Mouse (Mus musculus): Measurements from ENCODE around the gene 1700014D04Rik. TPM values are rescaled to one million over a fixed set of nuclear protein-coding genes. Genes with fewer than 3 reads are reported as not detected.
"Not testable (repeated sequence)": the region's sequence is repeated elsewhere in the genome, so short reads cannot be mapped to it uniquely, and the experiment has no call there.

Gene 1700014D04Rik
- polyA plus RNA-seq (2015; fragmentation: Nextera tagmentation; extraction: Ambion mirVana) = 0.14 and 0.27 TPM in 2 replicates

- 83% methylated on average over 9 of the region's 9 CpGs for WGBS
- no peak within 1 kb of the TSS for H3K4me2 ChIP-seq
- H3K27ac ChIP-seq = no peak within 1 kb of the TSS
- H3K4me1 ChIP-seq = no peaks in the 10 kb centered on the region
- no peaks in the 10 kb centered on the region for H3K36me3 ChIP-seq (replicated peaks)
- no peak for ATAC-seq (replicated peaks)
- no peak within 1 kb of the TSS for H3K4me3 ChIP-seq
- H3K27me3 ChIP-seq (replicated peaks) = no peaks in the 10 kb centered on the region
- H3K9ac ChIP-seq = no peak within 1 kb of the TSS
- H3K9me3 ChIP-seq = no peaks in the 10 kb centered on the region
Observed at GRCm38 (mm10) chr13:59746711-59747110, at the start of gene 1700014D04Rik. Gene 1700014D04Rik (minus strand): TSS chr13:59746752.

- no peaks in the 10 kb centered on the region for H3K9me3 ChIP-seq
- no peaks in the 10 kb centered on the region for H3K4me1 ChIP-seq
- H3K4me2 ChIP-seq = no peak overlapping the region
- H3K27ac ChIP-seq = no peak overlapping the region
- ATAC-seq (replicated peaks) = no peak
- no peaks in the 10 kb centered on the region for H3K27me3 ChIP-seq (replicated peaks)
- no peak overlapping the region for H3K9ac ChIP-seq
- H3K4me3 ChIP-seq = no peak overlapping the region
- peaks cover 85% of the 10 kb centered on the region for H3K36me3 ChIP-seq (replicated peaks)
- WGBS = 96% methylated on average over 6 of the region's 6 CpGs
Observed at GRCm38 (mm10) chr13:59795807-59796465, 49.4 kb upstream of the 1700014D04Rik start.

DNA sequence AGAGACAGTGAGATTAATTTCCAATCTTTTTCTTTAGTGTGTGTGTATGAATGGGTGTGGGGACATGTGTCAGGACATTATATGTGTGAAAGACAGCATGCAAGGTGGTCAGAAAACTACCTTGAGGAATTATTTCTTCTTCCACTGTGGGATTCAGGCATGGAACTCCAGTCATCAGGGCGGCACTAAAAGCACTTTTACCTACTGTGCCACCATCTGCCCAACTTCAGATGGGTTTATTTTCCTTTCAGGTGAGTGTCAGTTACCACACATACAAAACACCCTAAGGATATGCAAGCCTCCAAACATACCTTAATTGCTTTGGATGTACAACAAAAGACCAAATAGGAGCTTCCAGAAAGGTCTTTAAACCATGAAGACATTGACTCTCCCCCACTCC, 48.2 kb upstream of the 1700014D04Rik start:
- Histone ChIP-seq H3K9ac (no peak overlapping the region), H3K9me3 (no peaks in the 10 kb centered on the region), H3K4me2 (no peak overlapping the region), H3K4me1 (no peaks in the 10 kb centered on the region), H3K4me3 (no peak overlapping the region), H3K27me3 (replicated peaks) (no peaks in the 10 kb centered on the region), H3K36me3 (replicated peaks) (peaks cover 85% of the 10 kb centered on the region), H3K27ac (no peak overlapping the region)
- WGBS = 89% methylated on average over 1 of the region's 1 CpGs
- no peak for ATAC-seq (replicated peaks)

DNA sequence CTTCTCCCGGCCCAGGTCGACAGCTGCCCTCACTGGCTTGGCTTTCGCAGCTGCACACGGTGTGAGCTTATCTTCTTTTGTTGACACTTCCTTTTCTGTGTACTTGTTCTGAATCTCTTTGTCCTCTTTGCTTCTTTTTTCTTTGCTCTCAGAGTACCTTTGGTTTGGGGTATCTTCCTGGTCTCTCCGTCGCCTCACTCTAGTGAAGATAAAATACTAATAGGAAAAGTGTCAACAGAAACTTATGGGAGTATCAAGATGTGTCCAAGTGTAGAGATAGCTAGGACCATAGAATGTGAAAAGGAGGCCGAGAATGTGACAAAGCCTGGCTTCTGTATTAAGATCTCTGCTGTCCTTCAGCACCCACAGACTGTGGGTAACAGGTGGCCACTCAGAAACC, 35.6 kb upstream of the 1700014D04Rik start, which contains the start of gene Gm49354:
TSS of gene Gm49354 (minus strand) at position 101 of the 400 bp plus-strand sequence.
- H3K4me3 ChIP-seq = no peak within 1 kb of the TSS
- H3K9ac ChIP-seq = no peak within 1 kb of the TSS
- H3K27me3 ChIP-seq (replicated peaks) = no peaks in the 10 kb centered on the region
- H3K36me3 ChIP-seq (replicated peaks) = peaks cover 87% of the 10 kb centered on the region
- H3K9me3 ChIP-seq = no peaks in the 10 kb centered on the region
- no peaks in the 10 kb centered on the region for H3K4me1 ChIP-seq
- ATAC-seq (replicated peaks) = no peak
- WGBS = 94% methylated on average over 7 of the region's 7 CpGs
- no peak within 1 kb of the TSS for H3K4me2 ChIP-seq
- no peak within 1 kb of the TSS for H3K27ac ChIP-seq

DNA sequence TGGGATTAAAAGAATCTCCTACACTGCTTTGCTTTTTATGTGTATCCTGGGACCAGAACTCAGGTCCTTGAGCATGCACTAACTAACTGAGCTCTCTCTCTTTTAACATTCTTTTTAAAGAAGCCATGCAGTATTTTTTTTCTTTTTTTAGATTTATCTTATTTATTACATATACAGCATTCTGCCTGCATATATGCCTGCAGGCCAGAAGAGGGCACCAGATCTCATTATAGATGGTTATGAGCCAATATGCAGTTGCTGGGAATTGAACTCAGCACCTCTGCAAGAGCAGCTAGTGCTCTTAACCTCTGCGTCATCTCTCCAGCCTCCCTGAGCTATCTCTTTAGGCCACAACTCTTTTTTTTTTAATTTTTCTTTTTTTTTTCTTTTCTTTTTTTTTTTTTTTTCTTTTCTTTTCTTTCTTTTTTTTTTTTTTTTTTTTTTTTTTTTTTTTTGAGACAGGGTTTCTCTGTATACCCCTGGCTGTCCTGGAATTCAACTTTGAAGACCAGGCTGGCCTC, 33.3 kb upstream of the 1700014D04Rik start:
- H3K9ac ChIP-seq; H3K9me3 ChIP-seq; H3K4me3 ChIP-seq; H3K27ac ChIP-seq; ATAC-seq (replicated peaks); H3K27me3 ChIP-seq (replicated peaks); H3K4me1 ChIP-seq; H3K4me2 ChIP-seq: not testable (repeated sequence)
- H3K36me3 ChIP-seq (replicated peaks) = peaks cover 70% of the 10 kb centered on the region
- 93% methylated on average over 1 of the region's 1 CpGs for WGBS

- Histone ChIP-seq H3K36me3 (replicated peaks) (peaks cover 66% of the 10 kb centered on the region), H3K27me3 (replicated peaks) (no peaks in the 10 kb centered on the region), H3K4me2 (no peak overlapping the region), H3K27ac (no peak overlapping the region), H3K9me3 (no peaks in the 10 kb centered on the region), H3K4me3 (no peak overlapping the region), H3K4me1 (no peaks in the 10 kb centered on the region), H3K9ac (no peak overlapping the region)
- WGBS = 88% methylated on average over 4 of the region's 4 CpGs
- no peak for ATAC-seq (replicated peaks)
Observed at GRCm38 (mm10) chr13:59779213-59779612, 32.7 kb upstream of the 1700014D04Rik start.

- Histone ChIP-seq H3K27ac (no peak overlapping the region), H3K27me3 (replicated peaks) (no peaks in the 10 kb centered on the region), H3K4me3 (no peak overlapping the region), H3K9ac (no peak overlapping the region), H3K9me3 (no peaks in the 10 kb centered on the region), H3K4me2 (no peak overlapping the region), H3K4me1 (peaks cover 11% of the 10 kb centered on the region), H3K36me3 (replicated peaks) (peaks cover 30% of the 10 kb centered on the region)
- no peak for ATAC-seq (replicated peaks)
- WGBS = 94% methylated on average over 3 of the region's 3 CpGs
Observed at GRCm38 (mm10) chr13:59775168-59775567, 28.6 kb upstream of the 1700014D04Rik start.

DNA sequence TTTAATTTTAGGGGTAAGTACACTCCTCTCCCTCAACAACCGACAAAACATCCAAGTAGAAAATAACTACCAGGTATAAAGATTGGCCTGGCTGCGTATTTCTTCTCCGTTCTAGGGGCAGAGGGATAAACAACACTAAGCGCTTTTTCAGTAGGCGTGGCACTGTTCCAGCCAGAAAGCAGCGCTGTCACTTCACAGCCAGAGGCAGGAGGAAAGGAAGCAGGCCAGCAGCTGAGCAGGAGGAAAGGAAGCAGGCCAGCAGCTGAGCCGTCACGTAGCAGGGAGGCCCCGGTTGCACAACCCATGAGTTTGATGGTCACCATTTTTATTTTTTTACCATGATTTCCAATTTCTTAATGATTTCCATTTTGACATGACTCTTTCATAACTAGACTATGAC, 24.7 kb upstream of the 1700014D04Rik start:
- no peak for ATAC-seq (replicated peaks)
- Histone ChIP-seq H3K27me3 (replicated peaks) (no peaks in the 10 kb centered on the region), H3K9ac (no peak overlapping the region), H3K4me3 (no peak overlapping the region), H3K36me3 (replicated peaks) (peaks cover 11% of the 10 kb centered on the region), H3K4me2 (no peak overlapping the region; the same call in 1 of the 2 replicates), H3K4me1 (peaks cover 39% of the 10 kb centered on the region), H3K9me3 (no peaks in the 10 kb centered on the region), H3K27ac (peak overlapping the region; percentile 98)
- WGBS = 65% methylated on average over 9 of the region's 9 CpGs

- peak overlapping the region; percentile 66 for H3K4me2 ChIP-seq
- 69% methylated on average over 9 of the region's 9 CpGs for WGBS
- peaks cover 11% of the 10 kb centered on the region for H3K36me3 ChIP-seq (replicated peaks)
- H3K4me3 ChIP-seq = peak overlapping the region; percentile 96
- no peak for ATAC-seq (replicated peaks)
- no peaks in the 10 kb centered on the region for H3K9me3 ChIP-seq
- peak overlapping the region; percentile 98 for H3K27ac ChIP-seq
- peaks cover 43% of the 10 kb centered on the region for H3K4me1 ChIP-seq
- H3K9ac ChIP-seq = no peak overlapping the region
- H3K27me3 ChIP-seq (replicated peaks) = no peaks in the 10 kb centered on the region
Observed at GRCm38 (mm10) chr13:59770847-59771246, 24.3 kb upstream of the 1700014D04Rik start.

DNA sequence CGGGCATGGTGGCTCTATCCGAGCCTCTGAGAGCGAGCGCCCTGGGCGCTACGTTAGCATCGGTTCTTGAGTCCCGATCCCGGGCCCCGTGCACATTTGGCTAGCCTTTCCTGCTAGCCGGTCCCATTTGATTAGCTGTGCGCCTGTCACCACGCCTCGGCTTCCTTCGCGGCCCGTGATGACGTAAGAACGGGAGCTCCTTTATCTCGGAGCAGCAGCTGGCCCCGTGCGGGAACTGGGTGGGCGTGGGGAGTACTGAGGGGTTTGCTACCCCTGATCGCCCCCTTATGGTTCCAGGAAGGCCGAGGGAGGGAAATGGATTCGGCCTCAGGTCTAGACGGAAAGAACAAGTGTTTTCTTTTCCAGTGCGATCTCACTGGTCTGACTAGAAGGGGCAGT, 23.6 kb upstream of the 1700014D04Rik start:
- Histone ChIP-seq H3K36me3 (replicated peaks) (peaks cover 8% of the 10 kb centered on the region), H3K9ac (peak overlapping the region; percentile 84), H3K9me3 (no peaks in the 10 kb centered on the region), H3K27ac (peak overlapping the region; percentile 98), H3K4me1 (peaks cover 46% of the 10 kb centered on the region), H3K4me2 (peak overlapping the region; percentile 66), H3K4me3 (peak overlapping the region; percentile 96), H3K27me3 (replicated peaks) (no peaks in the 10 kb centered on the region)
- under 1% methylated on average over 28 of the region's 28 CpGs for WGBS
- peak; percentile 89 for ATAC-seq (replicated peaks)

DNA sequence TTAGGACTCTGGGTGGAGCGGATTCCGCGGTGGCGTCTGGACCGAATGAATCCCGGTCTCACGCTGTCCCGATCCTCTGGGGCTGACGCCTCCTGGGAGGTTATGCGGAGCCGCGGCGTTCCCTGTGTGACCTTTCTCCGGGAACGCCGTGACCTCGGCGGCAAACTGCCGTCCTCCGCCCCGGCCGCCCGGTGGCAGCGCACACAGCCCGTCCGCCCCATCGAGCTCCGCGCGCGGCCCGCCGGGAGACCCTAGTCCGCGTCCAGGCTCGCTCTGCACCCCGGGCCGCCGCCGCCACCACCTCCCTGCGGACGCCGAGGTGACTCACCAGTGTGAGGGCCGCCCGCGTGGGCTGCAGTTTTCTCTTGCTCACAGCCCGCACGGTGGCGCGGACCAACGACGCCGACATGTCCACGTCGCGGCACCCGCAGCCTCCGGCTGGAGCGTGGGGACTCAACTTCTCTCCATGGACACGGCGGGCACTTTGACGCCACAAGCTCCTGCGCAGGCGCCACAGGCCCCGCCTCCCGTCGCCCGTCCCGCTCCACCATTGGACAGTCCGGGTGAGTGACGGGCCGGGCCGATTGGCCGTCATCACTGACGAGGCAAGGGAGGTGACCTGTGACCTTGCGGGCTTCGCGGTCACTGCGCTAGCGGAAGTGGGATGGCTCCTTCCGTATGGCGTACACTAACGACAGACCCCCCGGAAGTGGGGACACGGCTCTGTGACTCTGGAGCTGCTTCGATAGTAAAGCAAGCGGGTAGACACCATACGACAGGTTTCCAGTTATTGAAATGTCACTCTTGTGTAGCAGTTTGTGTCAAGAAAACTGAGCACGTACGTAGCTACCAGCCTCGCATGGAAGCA, 23.0 kb upstream of the 1700014D04Rik start, which contains the start of gene Isca1:
TSS of gene Isca1 (minus strand) at position 515 of the 868 bp plus-strand sequence.
- H3K4me3 ChIP-seq = peak within 1 kb of the TSS; percentile 96
- peak; percentile 99 for ATAC-seq (replicated peaks)
- H3K27me3 ChIP-seq (replicated peaks) = no peaks in the 10 kb centered on the region
- peak within 1 kb of the TSS; percentile 98 for H3K27ac ChIP-seq
- H3K4me2 ChIP-seq = peak within 1 kb of the TSS; percentile 66
- H3K36me3 ChIP-seq (replicated peaks) = peaks cover 3% of the 10 kb centered on the region; the same call in 1 of the 2 replicates
- under 1% methylated on average over 91 of the region's 91 CpGs for WGBS
- peak within 1 kb of the TSS; percentile 84 for H3K9ac ChIP-seq
- H3K4me1 ChIP-seq = peaks cover 46% of the 10 kb centered on the region
- no peaks in the 10 kb centered on the region for H3K9me3 ChIP-seq

GRCm38 (mm10) chr13:59768531-59768930, 22.0 kb upstream of the 1700014D04Rik start:
- no peak overlapping the region for H3K27ac ChIP-seq
- H3K27me3 ChIP-seq (replicated peaks) = no peaks in the 10 kb centered on the region
- WGBS = 37% methylated on average over 13 of the region's 13 CpGs

More at GRCm38 (mm10) chr13:59768531-59768930, 22.0 kb upstream of the 1700014D04Rik start:
- Histone ChIP-seq H3K4me2 (peak overlapping the region; percentile 66), H3K9ac (peak overlapping the region; percentile 84; the same call in 1 of the 2 replicates), H3K4me1 (peaks cover 46% of the 10 kb centered on the region), H3K9me3 (no peaks in the 10 kb centered on the region), H3K4me3 (peak overlapping the region; percentile 96), H3K36me3 (replicated peaks) (peaks cover 3% of the 10 kb centered on the region; the same call in 1 of the 2 replicates)
- ATAC-seq (replicated peaks) = no peak

All from midbrain, embryonic 15.5 days (tissue).